Mouse (Mus musculus) heart, embryonic 13.5 days (tissue): ENCODE measurements around the gene Iqch. TPM values are rescaled to one million over a fixed set of nuclear protein-coding genes. Genes with fewer than 3 reads are reported as not detected.

Source experiments
- ATAC-seq: fragments of 200-750 bp; cut with Nextera tagmentation; 2 replicates; pipeline ENCODE4 v1.8.0; 2017; ENCODE audit warnings: moderate TSS enrichment; ENCODE audit not compliant: insufficient number of reproducible peaks, low FRiP score, low TSS enrichment; ENCODE audit errors: extremely low read depth
- H3K27ac ChIP-seq: fragments of 300-500 bp; sonication (generic); replicated peaks from 2 replicates; pipeline ENCODE4 v1.5.1; 2015; ENCODE audit warnings: moderate library complexity, mild to moderate bottlenecking, inconsistent platforms
- H3K27me3 ChIP-seq: fragments of 300-500 bp; sonication (generic); replicated peaks from 2 replicates; pipeline ENCODE4 v1.6.1; 2015; ENCODE audit warnings: mild to moderate bottlenecking, inconsistent platforms
- H3K36me3 ChIP-seq: fragments of 300-500 bp; sonication (generic); 2 replicates; pipeline ENCODE4 v1.6.1; 2015; ENCODE audit warnings: mild to moderate bottlenecking, inconsistent platforms
- H3K4me1 ChIP-seq: fragments of 300-500 bp; sonication (generic); 2 replicates; pipeline ENCODE4 v1.6.1; 2015; ENCODE audit warnings: inconsistent platforms
- H3K4me2 ChIP-seq: fragments of 300-500 bp; sonication (generic); 2 replicates; pipeline ENCODE4 v1.6.1; 2015; ENCODE audit warnings: inconsistent platforms, mild to moderate bottlenecking, moderate library complexity
- H3K4me3 ChIP-seq: fragments of 300-500 bp; sonication (generic); 2 replicates; pipeline ENCODE4 v1.5.1; 2015; ENCODE audit warnings: moderate library complexity, mild to moderate bottlenecking, inconsistent platforms
- H3K9ac ChIP-seq: fragments of 300-500 bp; sonication (generic); 2 replicates; pipeline ENCODE4 v1.6.1; 2015; ENCODE audit warnings: inconsistent platforms, mild to moderate bottlenecking, moderate library complexity
- H3K9me3 ChIP-seq: fragments of 300-500 bp; sonication (generic); 2 replicates; pipeline ENCODE4 v1.6.1; 2016; ENCODE audit warnings: inconsistent platforms
- WGBS: fragments of 180-500 bp; shearing (Covaris S2); methylation state at CpG from one replicate; pipeline ENCODE4 v1.1.7; 2015; ENCODE audit warnings: mixed read lengths; 5-methylcytosine and 5-hydroxymethylcytosine counted together
- polyA plus RNA-seq: library from polyadenylated mRNA; unstranded; fragments of >200 nt; fragmentation: Nextera tagmentation; extraction: Ambion mirVana; gene quantifications from 2 replicates; pipeline ENCODE4 v1.2.1, GENCODE M21; 2015

The Iqch gene
- polyA plus RNA-seq, 1 experiment from 2014 or later, result not detected

GRCm38 (mm10) chr9:63490521-63491307 is 111.6 kb downstream of the Iqch start:
- Histone ChIP-seq H3K9ac (no peak overlapping the region), H3K27me3 (no peaks in the 10 kb centered on the region), H3K4me3 (no peak overlapping the region), H3K4me2 (no peak overlapping the region), H3K27ac (no peak overlapping the region), H3K4me1 (peaks cover 5% of the 10 kb centered on the region), H3K36me3 (no peaks in the 10 kb centered on the region), H3K9me3 (no peaks in the 10 kb centered on the region)
- whole genome bisulfite sequencing, result 72% methylated on average over 12 of the region's 12 CpGs
- no peak for ATAC-seq

GRCm38 (mm10) chr9:63489156-63489555 is 113.1 kb downstream of the Iqch start:
- WGBS, result 72% methylated on average over 6 of the region's 6 CpGs

GRCm38 (mm10) chr9:63465561-63465960 is 136.7 kb downstream of the Iqch start:
- Histone ChIP-seq H3K9ac (no peak overlapping the region), H3K4me3 (no peak overlapping the region), H3K36me3 (no peaks in the 10 kb centered on the region), H3K4me1 (no peaks in the 10 kb centered on the region), H3K4me2 (no peak overlapping the region), H3K27ac (no peak overlapping the region), H3K9me3 (no peaks in the 10 kb centered on the region), H3K27me3 (no peaks in the 10 kb centered on the region)
- WGBS, result 71% methylated on average over 3 of the region's 3 CpGs
- no peak for ATAC-seq

More at GRCm38 (mm10) chr9:63489156-63489555, 113.1 kb downstream of the Iqch start:
- Histone ChIP-seq H3K9me3 (no peaks in the 10 kb centered on the region), H3K36me3 (no peaks in the 10 kb centered on the region), H3K4me2 (no peak overlapping the region), H3K4me1 (peaks cover 5% of the 10 kb centered on the region), H3K9ac (no peak overlapping the region), H3K27me3 (no peaks in the 10 kb centered on the region; the same call in 1 of the 2 replicates), H3K27ac (no peak overlapping the region), H3K4me3 (no peak overlapping the region)
- no peak for ATAC-seq

- Histone ChIP-seq H3K27me3 (no peaks in the 10 kb centered on the region), H3K9ac (no peak overlapping the region), H3K36me3 (no peaks in the 10 kb centered on the region), H3K4me3 (no peak overlapping the region), H3K9me3 (no peaks in the 10 kb centered on the region), H3K27ac (no peak overlapping the region), H3K4me2 (no peak overlapping the region), H3K4me1 (no peaks in the 10 kb centered on the region)
- WGBS, result 46% methylated on average over 2 of the region's 2 CpGs
- no peak for ATAC-seq
Observed at GRCm38 (mm10) chr9:63462296-63462695, 140.0 kb downstream of the Iqch start.

- no peak for ATAC-seq
- no peak overlapping the region for H3K4me2 ChIP-seq
Observed at GRCm38 (mm10) chr9:63456401-63456800, 145.9 kb downstream of the Iqch start.

GRCm38 (mm10) chr9:63454341-63454740 is 148.0 kb downstream of the Iqch start:
- WGBS, result 85% methylated on average over 5 of the region's 5 CpGs

More at GRCm38 (mm10) chr9:63456401-63456800, 145.9 kb downstream of the Iqch start:
- Histone ChIP-seq H3K4me3 (no peak overlapping the region), H3K4me1 (no peaks in the 10 kb centered on the region), H3K9ac (no peak overlapping the region), H3K27ac (no peak overlapping the region), H3K9me3 (peaks cover 5% of the 10 kb centered on the region; the same call in 1 of the 2 replicates), H3K27me3 (no peaks in the 10 kb centered on the region), H3K36me3 (no peaks in the 10 kb centered on the region)

GRCm38 (mm10) chr9:63450531-63451030 is 151.7 kb downstream of the Iqch start:
- no peak overlapping the region for H3K9ac ChIP-seq
- 61% methylated on average over 4 of the region's 4 CpGs for WGBS
- no peak overlapping the region for H3K4me3 ChIP-seq
- no peak overlapping the region for H3K27ac ChIP-seq
- no peaks in the 10 kb centered on the region for H3K27me3 ChIP-seq
- H3K36me3 ChIP-seq, result no peaks in the 10 kb centered on the region
- no peak overlapping the region for H3K4me2 ChIP-seq
- no peaks in the 10 kb centered on the region for H3K4me1 ChIP-seq
- peaks cover 5% of the 10 kb centered on the region; the same call in 1 of the 2 replicates for H3K9me3 ChIP-seq
- ATAC-seq, result no peak

More at GRCm38 (mm10) chr9:63454341-63454740, 148.0 kb downstream of the Iqch start:
- no peaks in the 10 kb centered on the region for H3K4me1 ChIP-seq
- no peaks in the 10 kb centered on the region for H3K36me3 ChIP-seq
- no peak overlapping the region for H3K4me3 ChIP-seq
- H3K27me3 ChIP-seq, result no peaks in the 10 kb centered on the region
- no peak overlapping the region for H3K9ac ChIP-seq
- peaks cover 5% of the 10 kb centered on the region; the same call in 1 of the 2 replicates for H3K9me3 ChIP-seq
- H3K27ac ChIP-seq, result no peak overlapping the region
- ATAC-seq, result no peak
- no peak overlapping the region for H3K4me2 ChIP-seq

GRCm38 (mm10) chr9:63443695-63444094 is 158.6 kb downstream of the Iqch start:
- Histone ChIP-seq H3K4me2 (peak overlapping the region; percentile 62), H3K36me3 (no peaks in the 10 kb centered on the region)
- ATAC-seq, result no peak

GRCm38 (mm10) chr9:63430652-63431051 is 171.6 kb downstream of the Iqch start:
- WGBS, result 72% methylated on average over 1 of the region's 1 CpGs
- Histone ChIP-seq H3K4me1 (no peaks in the 10 kb centered on the region), H3K27ac (no peak overlapping the region), H3K4me3 (no peak overlapping the region), H3K9ac (no peak overlapping the region), H3K36me3 (no peaks in the 10 kb centered on the region), H3K9me3 (no peaks in the 10 kb centered on the region), H3K4me2 (no peak overlapping the region), H3K27me3 (no peaks in the 10 kb centered on the region)
- no peak for ATAC-seq

More at GRCm38 (mm10) chr9:63443695-63444094, 158.6 kb downstream of the Iqch start:
- Histone ChIP-seq H3K9me3 (no peaks in the 10 kb centered on the region), H3K27ac (no peak overlapping the region), H3K4me1 (peaks cover 8% of the 10 kb centered on the region), H3K4me3 (peak overlapping the region; percentile 30), H3K27me3 (no peaks in the 10 kb centered on the region), H3K9ac (no peak overlapping the region)
- 31% methylated on average over 6 of the region's 6 CpGs for WGBS

GRCm38 (mm10) chr9:63421096-63421736 is 181.1 kb downstream of the Iqch start:
- ATAC-seq, result no peak
- WGBS, result 57% methylated on average over 9 of the region's 9 CpGs
- H3K4me2 ChIP-seq, result no peak overlapping the region
- H3K27me3 ChIP-seq, result no peaks in the 10 kb centered on the region
- H3K27ac ChIP-seq, result no peak overlapping the region
- no peaks in the 10 kb centered on the region for H3K4me1 ChIP-seq
- no peak overlapping the region for H3K9ac ChIP-seq
- H3K9me3 ChIP-seq, result no peaks in the 10 kb centered on the region
- no peak overlapping the region for H3K4me3 ChIP-seq
- H3K36me3 ChIP-seq, result no peaks in the 10 kb centered on the region

- H3K27ac ChIP-seq, result no peak overlapping the region
- H3K36me3 ChIP-seq, result no peaks in the 10 kb centered on the region
- no peaks in the 10 kb centered on the region for H3K27me3 ChIP-seq
- no peak overlapping the region for H3K4me3 ChIP-seq
- no peak for ATAC-seq
- no peaks in the 10 kb centered on the region for H3K4me1 ChIP-seq
- no peaks in the 10 kb centered on the region for H3K9me3 ChIP-seq
- H3K4me2 ChIP-seq, result no peak overlapping the region
- 55% methylated on average over 6 of the region's 6 CpGs for WGBS
- no peak overlapping the region for H3K9ac ChIP-seq
Observed at GRCm38 (mm10) chr9:63420396-63420795, 181.9 kb downstream of the Iqch start.
